Mouse (Mus musculus) activated CD4-positive, CD25-positive, alpha-beta regulatory T cell, adult 4 months (primary cell): ENCODE results near the gene Gm20509. TPM values are rescaled to one million over a fixed set of nuclear protein-coding genes. Genes with fewer than 3 reads are reported as not detected.

Experiments used
- polyA plus RNA-seq, 2 experiments: library from polyadenylated mRNA; unstranded; fragments of 100-300 nt; shearing (Covaris generic); gene quantifications; one replicate each; pipeline ENCODE4 v1.2.1; 2017

Gene Gm20509
- polyA plus RNA-seq, 2 experiments from 2014 or later = not detected

Other genes with a start within 250 kb of the Gm20509 start
- not detected for gene Pygo1, start 176.8 kb upstream of the Gm20509 start, polyA plus RNA-seq
- 1 to 10 TPM; 5.5 to 8.1 TPM for gene Dyx1c1, start 143.7 kb upstream of the Gm20509 start, polyA plus RNA-seq
- not detected for gene Gm44503, start 143.6 kb upstream of the Gm20509 start, polyA plus RNA-seq
- gene Ccpg1os, start 117.1 kb upstream of the Gm20509 start, polyA plus RNA-seq = 1 to 10 TPM; 3.4 to 7.9 TPM
- gene Ccpg1, start 117.0 kb upstream of the Gm20509 start, polyA plus RNA-seq = 10 to 100 TPM; 72.5 to 77.4 TPM
- gene Pigb, start 62.1 kb upstream of the Gm20509 start, polyA plus RNA-seq = 10 to 100 TPM; 13.0 to 15.6 TPM
- 10 to 100 TPM; 33.8 to 42.7 TPM for gene Rab27a, start 57.6 kb upstream of the Gm20509 start, polyA plus RNA-seq
- under 1 TPM; 0.40 to 0.46 TPM for gene Khdc3, start 634 bp upstream of the Gm20509 start, polyA plus RNA-seq
- 10 to 100 TPM; 84.0 to 93.8 TPM for gene Rsl24d1, start 11.0 kb downstream of the Gm20509 start, polyA plus RNA-seq